Mouse (Mus musculus) bone marrow, adult 2 months (tissue): ENCODE results near the gene Hdac5.

Experiments used
- CTCF ChIP-seq: fragments of 200-500 bp; IDR thresholded peaks from 2 replicates; pipeline ENCODE4 v1.5.1; 2011; ENCODE audit warnings: low read length, control low read depth; ENCODE audit not compliant: control insufficient read depth, insufficient read depth
- POLR2A ChIP-seq: fragments of 200-500 bp; IDR thresholded peaks from 2 replicates; pipeline ENCODE4 v1.6.1; 2011; ENCODE audit warnings: low read depth, mild to moderate bottlenecking, control low read depth, low read length, borderline replicate concordance; ENCODE audit not compliant: control insufficient read depth

DNA sequence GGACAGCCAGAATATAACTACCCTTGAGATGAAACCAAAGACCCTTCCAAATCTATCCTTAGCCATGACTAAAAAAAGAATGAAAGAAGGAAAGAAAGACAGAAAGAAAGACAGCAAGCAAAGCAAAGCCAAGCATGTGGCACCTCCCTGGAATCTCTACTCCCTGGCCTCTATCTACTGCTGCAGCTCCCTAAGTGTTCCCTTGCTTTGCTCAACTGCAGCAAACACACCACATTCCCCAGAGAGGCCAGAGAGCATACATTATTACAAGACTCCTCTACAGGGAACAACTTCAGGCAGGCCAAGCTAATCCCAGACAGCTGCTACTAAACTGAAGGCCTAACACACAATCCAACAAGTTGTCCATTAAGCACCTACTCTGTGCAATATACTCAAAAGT lies 50.1 kb downstream of the Hdac5 start:
- no peak for TF ChIP-seq POLR2A
- no peak for TF ChIP-seq CTCF
